Mouse (Mus musculus): ENCODE data around the gene Hmcn1. TPM values are rescaled to one million over a fixed set of nuclear protein-coding genes. Genes with fewer than 3 reads are reported as not detected.

Hmcn1 gene
- polyA plus RNA-seq, 1 experiment from 2014 or later: 13.5 TPM

- no peak overlapping the region for H3K4me2 ChIP-seq (replicated peaks; ENCODE audit: low read depth, low read length)
- H3K4me3 ChIP-seq (ENCODE audit: low read depth, low read length): no peak overlapping the region
- H3K4me1 ChIP-seq (replicated peaks; ENCODE audit: control insufficient read depth, insufficient read depth, low read length): no peaks in the 10 kb centered on the region
- H3K36me3 ChIP-seq (ENCODE audit: control insufficient read depth, insufficient read depth, low read length): no peaks in the 10 kb centered on the region
- H3K27me3 ChIP-seq (ENCODE audit: control insufficient read depth, insufficient read depth, low read length): no peaks in the 10 kb centered on the region
- no peak overlapping the region for H3K27ac ChIP-seq (ENCODE audit: low read depth, low read length)
- H3K9ac ChIP-seq (ENCODE audit: low read depth, low read length): no peak overlapping the region
- H3K9me3 ChIP-seq (ENCODE audit: control insufficient read depth, low read length): no peaks in the 10 kb centered on the region
- 68% methylated on average over 2 of the region's 2 CpGs for WGBS
- ATAC-seq (ENCODE audit: low FRiP score): no peak
- DNase-seq (ENCODE audit: low spot score): no peak
Observed at GRCm38 (mm10) chr1:150775742-150776141, 217.5 kb downstream of the Hmcn1 start.

DNA sequence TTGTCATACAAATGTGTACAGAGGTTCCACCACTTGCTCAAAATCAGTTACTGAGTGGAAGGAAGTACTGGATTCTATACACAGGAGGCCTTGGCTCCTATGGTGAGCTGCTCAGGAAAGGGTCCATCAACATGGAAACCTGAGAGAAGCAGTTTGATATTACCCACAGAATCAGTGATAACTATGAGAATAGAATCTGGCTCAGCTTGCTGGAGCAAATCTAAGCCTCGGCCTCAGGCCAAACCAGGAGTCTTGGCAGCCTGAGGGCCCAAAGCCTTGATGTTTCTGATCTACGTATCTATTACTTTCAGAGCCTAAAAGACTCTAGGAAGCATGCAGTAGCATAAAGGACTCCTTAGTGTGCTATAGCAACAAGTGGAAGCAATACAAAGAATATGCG is 220.3 kb downstream of the Hmcn1 start:
- 94% methylated on average over 3 of the region's 3 CpGs for WGBS

GRCm38 (mm10) chr1:150770948-150771521 is 222.2 kb downstream of the Hmcn1 start:
- no peak for ATAC-seq (ENCODE audit: low FRiP score)
- 56% methylated on average over 7 of the region's 7 CpGs for WGBS
- Histone ChIP-seq H3K4me2 (replicated peaks; ENCODE audit: low read depth, low read length) (no peak overlapping the region), H3K4me1 (replicated peaks; ENCODE audit: control insufficient read depth, insufficient read depth, low read length) (no peaks in the 10 kb centered on the region), H3K27ac (ENCODE audit: low read depth, low read length) (no peak overlapping the region), H3K9ac (ENCODE audit: low read depth, low read length) (no peak overlapping the region), H3K9me3 (ENCODE audit: control insufficient read depth, low read length) (no peaks in the 10 kb centered on the region), H3K36me3 (ENCODE audit: control insufficient read depth, insufficient read depth, low read length) (no peaks in the 10 kb centered on the region), H3K4me3 (ENCODE audit: low read depth, low read length) (no peak overlapping the region), H3K27me3 (ENCODE audit: control insufficient read depth, insufficient read depth, low read length) (no peaks in the 10 kb centered on the region)
- no peak for DNase-seq (ENCODE audit: low spot score)

More for the DNA sequence above, 220.3 kb downstream of the Hmcn1 start:
- no peaks in the 10 kb centered on the region for H3K36me3 ChIP-seq (ENCODE audit: control insufficient read depth, insufficient read depth, low read length)
- no peaks in the 10 kb centered on the region for H3K9me3 ChIP-seq (ENCODE audit: control insufficient read depth, low read length)
- no peak overlapping the region for H3K4me3 ChIP-seq (ENCODE audit: low read depth, low read length)
- no peak for ATAC-seq (ENCODE audit: low FRiP score)
- H3K27me3 ChIP-seq (ENCODE audit: control insufficient read depth, insufficient read depth, low read length): no peaks in the 10 kb centered on the region
- H3K4me1 ChIP-seq (replicated peaks; ENCODE audit: control insufficient read depth, insufficient read depth, low read length): no peaks in the 10 kb centered on the region
- DNase-seq (ENCODE audit: low spot score): no peak
- H3K27ac ChIP-seq (ENCODE audit: low read depth, low read length): no peak overlapping the region
- no peak overlapping the region for H3K9ac ChIP-seq (ENCODE audit: low read depth, low read length)
- no peak overlapping the region for H3K4me2 ChIP-seq (replicated peaks; ENCODE audit: low read depth, low read length)

GRCm38 (mm10) chr1:150769836-150770235 is 223.4 kb downstream of the Hmcn1 start:
- Histone ChIP-seq H3K27me3 (ENCODE audit: control insufficient read depth, insufficient read depth, low read length) (no peaks in the 10 kb centered on the region), H3K4me1 (replicated peaks; ENCODE audit: control insufficient read depth, insufficient read depth, low read length) (no peaks in the 10 kb centered on the region), H3K4me3 (ENCODE audit: low read depth, low read length) (no peak overlapping the region), H3K9ac (ENCODE audit: low read depth, low read length) (no peak overlapping the region), H3K27ac (ENCODE audit: low read depth, low read length) (no peak overlapping the region), H3K36me3 (ENCODE audit: control insufficient read depth, insufficient read depth, low read length) (no peaks in the 10 kb centered on the region), H3K9me3 (ENCODE audit: control insufficient read depth, low read length) (no peaks in the 10 kb centered on the region), H3K4me2 (replicated peaks; ENCODE audit: low read depth, low read length) (no peak overlapping the region)
- ATAC-seq (ENCODE audit: low FRiP score) (no peak), DNase-seq (ENCODE audit: low spot score) (no peak)
- WGBS: 68% methylated on average over 2 of the region's 2 CpGs

DNA sequence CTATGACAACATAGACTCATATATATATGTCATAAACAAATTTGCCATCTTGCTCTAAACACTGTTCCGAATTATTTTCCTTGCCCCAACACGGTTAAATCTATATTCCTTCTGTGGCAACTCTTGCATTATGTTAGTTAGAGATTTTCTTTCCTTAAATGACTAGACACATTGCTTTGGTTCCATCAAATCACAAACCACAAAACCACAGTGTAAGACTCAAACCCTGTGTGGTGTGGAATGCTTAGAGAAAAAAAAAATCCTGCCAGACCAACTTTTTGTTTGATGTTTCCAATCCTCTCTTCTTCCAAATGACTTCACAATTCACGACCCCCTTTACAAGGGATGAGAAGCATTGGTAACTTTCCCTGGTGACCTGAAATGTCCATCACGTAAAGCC is 231.6 kb downstream of the Hmcn1 start:
- Histone ChIP-seq H3K27me3 (ENCODE audit: control insufficient read depth, insufficient read depth, low read length) (no peaks in the 10 kb centered on the region), H3K9ac (ENCODE audit: low read depth, low read length) (no peak overlapping the region), H3K4me2 (replicated peaks; ENCODE audit: low read depth, low read length) (no peak overlapping the region), H3K4me3 (ENCODE audit: low read depth, low read length) (no peak overlapping the region), H3K9me3 (ENCODE audit: control insufficient read depth, low read length) (no peaks in the 10 kb centered on the region), H3K36me3 (ENCODE audit: control insufficient read depth, insufficient read depth, low read length) (no peaks in the 10 kb centered on the region), H3K27ac (ENCODE audit: low read depth, low read length) (no peak overlapping the region), H3K4me1 (replicated peaks; ENCODE audit: control insufficient read depth, insufficient read depth, low read length) (no peaks in the 10 kb centered on the region)
- 79% methylated on average over 4 of the region's 4 CpGs for WGBS
- DNase-seq (ENCODE audit: low spot score) (no peak), ATAC-seq (ENCODE audit: low FRiP score) (no peak)

DNA sequence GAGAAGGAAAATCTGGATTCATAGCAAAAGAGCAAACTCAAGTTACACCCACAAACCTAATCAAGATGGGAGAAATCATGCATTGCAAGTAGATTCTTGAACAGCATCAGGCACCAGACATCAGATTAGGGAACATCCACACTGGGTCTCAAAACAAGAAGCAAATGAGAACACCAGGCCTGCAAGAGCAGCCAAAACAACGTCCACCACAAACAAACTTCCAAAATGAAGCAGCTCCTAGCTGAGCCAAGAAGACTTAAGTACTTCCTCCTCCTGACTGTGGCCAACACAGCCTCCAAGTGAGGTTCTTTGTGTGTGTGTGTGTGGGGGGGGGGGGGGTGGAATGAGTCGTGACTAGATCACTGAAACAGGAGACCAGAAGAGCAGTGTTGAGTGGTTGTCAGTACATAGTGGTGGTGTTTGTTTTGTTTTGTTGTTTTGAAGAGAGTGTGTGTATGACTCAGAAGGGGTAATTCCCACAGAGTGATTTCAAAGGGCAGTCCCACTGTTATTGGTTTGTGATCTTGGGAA is 232.4 kb downstream of the Hmcn1 start:
- no peak for DNase-seq (ENCODE audit: low spot score)
- no peak overlapping the region for H3K9ac ChIP-seq (ENCODE audit: low read depth, low read length)
- H3K4me1 ChIP-seq (replicated peaks; ENCODE audit: control insufficient read depth, insufficient read depth, low read length): no peaks in the 10 kb centered on the region
- no peak overlapping the region for H3K27ac ChIP-seq (ENCODE audit: low read depth, low read length)
- 50% methylated on average over 2 of the region's 2 CpGs for WGBS
- no peak overlapping the region for H3K4me3 ChIP-seq (ENCODE audit: low read depth, low read length)
- H3K27me3 ChIP-seq (ENCODE audit: control insufficient read depth, insufficient read depth, low read length): no peaks in the 10 kb centered on the region
- no peaks in the 10 kb centered on the region for H3K9me3 ChIP-seq (ENCODE audit: control insufficient read depth, low read length)
- H3K36me3 ChIP-seq (ENCODE audit: control insufficient read depth, insufficient read depth, low read length): no peaks in the 10 kb centered on the region
- no peak for ATAC-seq (ENCODE audit: low FRiP score)
- no peak overlapping the region for H3K4me2 ChIP-seq (replicated peaks; ENCODE audit: low read depth, low read length)

DNA sequence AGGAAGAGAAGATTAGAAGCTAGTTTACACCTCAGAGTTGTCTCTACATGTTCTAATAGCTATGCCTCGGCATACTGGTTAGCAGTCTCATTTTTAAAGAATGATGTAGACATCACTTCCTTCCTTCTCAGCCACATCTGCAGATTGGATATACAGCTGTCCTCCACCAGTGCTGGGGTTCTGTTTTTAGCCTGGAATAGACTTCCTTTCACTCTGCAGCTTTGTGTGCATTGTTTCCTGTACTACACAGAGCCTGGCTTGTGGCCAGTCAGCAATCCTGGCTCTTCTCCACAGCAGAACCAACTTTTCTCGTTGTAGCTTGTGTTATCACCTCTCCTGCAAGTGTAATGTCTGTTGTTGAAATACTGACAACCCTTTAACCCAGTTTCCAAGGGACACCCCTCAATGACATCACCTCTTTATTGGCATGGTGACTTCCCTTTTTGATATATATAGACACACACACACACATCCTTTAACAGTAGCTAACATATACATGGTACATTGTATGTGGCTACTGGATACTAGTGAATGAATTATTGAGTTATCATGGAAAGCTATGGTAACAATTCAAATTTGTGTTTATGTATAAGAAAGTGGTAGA is 233.7 kb downstream of the Hmcn1 start:
- no peak overlapping the region for H3K27ac ChIP-seq (ENCODE audit: low read depth, low read length)
- no peak for ATAC-seq (ENCODE audit: low FRiP score)
- 85% methylated on average over 2 of the region's 2 CpGs for WGBS
- H3K4me3 ChIP-seq (ENCODE audit: low read depth, low read length): no peak overlapping the region
- no peaks in the 10 kb centered on the region for H3K27me3 ChIP-seq (ENCODE audit: control insufficient read depth, insufficient read depth, low read length)
- H3K9ac ChIP-seq (ENCODE audit: low read depth, low read length): no peak overlapping the region
- no peak overlapping the region for H3K4me2 ChIP-seq (replicated peaks; ENCODE audit: low read depth, low read length)
- H3K4me1 ChIP-seq (replicated peaks; ENCODE audit: control insufficient read depth, insufficient read depth, low read length): no peaks in the 10 kb centered on the region
- no peaks in the 10 kb centered on the region for H3K9me3 ChIP-seq (ENCODE audit: control insufficient read depth, low read length)
- H3K36me3 ChIP-seq (ENCODE audit: control insufficient read depth, insufficient read depth, low read length): no peaks in the 10 kb centered on the region
- DNase-seq (ENCODE audit: low spot score): no peak

- Histone ChIP-seq H3K27me3 (ENCODE audit: control insufficient read depth, insufficient read depth, low read length) (no peaks in the 10 kb centered on the region), H3K4me1 (replicated peaks; ENCODE audit: control insufficient read depth, insufficient read depth, low read length) (no peaks in the 10 kb centered on the region), H3K27ac (ENCODE audit: low read depth, low read length) (no peak overlapping the region), H3K9ac (ENCODE audit: low read depth, low read length) (no peak overlapping the region), H3K9me3 (ENCODE audit: control insufficient read depth, low read length) (no peaks in the 10 kb centered on the region), H3K36me3 (ENCODE audit: control insufficient read depth, insufficient read depth, low read length) (no peaks in the 10 kb centered on the region), H3K4me3 (ENCODE audit: low read depth, low read length) (no peak overlapping the region), H3K4me2 (replicated peaks; ENCODE audit: low read depth, low read length) (no peak overlapping the region)
- no peak for ATAC-seq (ENCODE audit: low FRiP score)
- DNase-seq (ENCODE audit: low spot score): no peak
- 93% methylated on average over 5 of the region's 5 CpGs for WGBS
Observed at GRCm38 (mm10) chr1:150753920-150754319, 239.3 kb downstream of the Hmcn1 start.

DNA sequence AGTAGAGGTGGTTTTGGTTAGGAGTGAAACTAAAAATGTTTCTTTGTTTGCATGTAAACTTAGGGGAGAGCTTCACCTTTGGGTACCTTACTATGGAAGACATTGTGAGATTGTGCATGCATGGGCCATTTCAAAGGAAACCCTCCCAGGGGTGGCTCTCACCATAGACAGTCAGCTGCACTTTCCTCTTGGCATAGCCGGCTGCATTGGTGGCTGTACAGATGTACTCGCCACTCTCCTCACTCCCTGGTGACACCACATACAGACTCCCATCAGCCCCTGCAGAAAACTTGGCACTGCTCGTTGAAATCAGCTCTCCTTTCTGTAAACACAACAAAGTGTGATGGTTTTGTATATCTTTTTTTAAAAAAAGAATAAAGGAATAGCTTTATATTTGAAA is 244.5 kb downstream of the Hmcn1 start:
- no peak overlapping the region for H3K27ac ChIP-seq (ENCODE audit: low read depth, low read length)
- H3K9me3 ChIP-seq (ENCODE audit: control insufficient read depth, low read length): no peaks in the 10 kb centered on the region
- 87% methylated on average over 3 of the region's 3 CpGs for WGBS
- no peak overlapping the region for H3K4me2 ChIP-seq (replicated peaks; ENCODE audit: low read depth, low read length)
- no peak overlapping the region for H3K9ac ChIP-seq (ENCODE audit: low read depth, low read length)
- H3K4me1 ChIP-seq (replicated peaks; ENCODE audit: control insufficient read depth, insufficient read depth, low read length): no peaks in the 10 kb centered on the region
- no peak overlapping the region for H3K4me3 ChIP-seq (ENCODE audit: low read depth, low read length)
- H3K36me3 ChIP-seq (ENCODE audit: control insufficient read depth, insufficient read depth, low read length): no peaks in the 10 kb centered on the region
- ATAC-seq (ENCODE audit: low FRiP score) (no peak), DNase-seq (ENCODE audit: low spot score) (no peak)
- no peaks in the 10 kb centered on the region for H3K27me3 ChIP-seq (ENCODE audit: control insufficient read depth, insufficient read depth, low read length)
